Mouse (Mus musculus): ENCODE data around the gene Mmab. TPM values are rescaled to one million over a fixed set of nuclear protein-coding genes. Genes with fewer than 3 reads are reported as not detected.

Gene Mmab
- 28.1 and 29.2 TPM in 2 replicates for polyA plus RNA-seq (2015; fragmentation: Nextera tagmentation; extraction: Ambion mirVana)

- H3K4me3 ChIP-seq (replicated peaks) = peak within 1 kb of the TSS; percentile 90
- 1% methylated on average over 43 of the region's 43 CpGs for WGBS
- H3K4me2 ChIP-seq (replicated peaks) = peak within 1 kb of the TSS; percentile 81
- peaks cover 20% of the 10 kb centered on the region for H3K4me1 ChIP-seq
- peak within 1 kb of the TSS; percentile 91 for H3K9ac ChIP-seq
- no peaks in the 10 kb centered on the region for H3K27me3 ChIP-seq
- H3K9me3 ChIP-seq (replicated peaks) = no peaks in the 10 kb centered on the region
- peaks cover 25% of the 10 kb centered on the region for H3K36me3 ChIP-seq
- peak within 1 kb of the TSS; percentile 78 for H3K27ac ChIP-seq (replicated peaks)
- peak; percentile 98 for ATAC-seq (ENCODE audit: insufficient number of reproducible peaks, low FRiP score, low TSS enrichment, low read depth)
Measured at GRCm38 (mm10) chr5:114443566-114444367, at the start of gene Mmab, which contains the start of gene Mvk. Gene Mmab (minus strand): TSS chr5:114444060. Gene Mvk (plus strand): TSS chr5:114444269.

DNA sequence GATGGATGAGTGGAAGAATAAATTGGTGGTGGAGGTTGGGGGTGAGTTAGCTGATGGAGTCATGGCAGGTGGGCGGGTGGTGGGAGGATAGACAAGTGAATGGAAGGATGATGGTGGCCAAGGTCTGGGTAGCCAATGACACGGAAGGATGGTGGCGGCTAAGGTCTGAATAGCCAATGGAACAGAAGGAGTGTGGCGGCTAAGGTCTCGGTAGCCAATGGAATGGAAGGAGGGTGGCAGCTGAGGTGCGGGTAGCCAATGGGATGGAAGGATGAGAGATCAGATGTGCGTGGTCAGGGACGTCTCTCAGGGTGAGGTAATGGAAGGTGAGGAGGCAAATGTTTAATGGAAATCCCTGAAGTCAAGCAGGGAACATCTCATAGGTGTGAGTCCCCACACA is 46.4 kb upstream of the Mmab start:
- Histone ChIP-seq H3K4me1 (no peaks in the 10 kb centered on the region), H3K9me3 (replicated peaks) (no peaks in the 10 kb centered on the region), H3K27me3 (no peaks in the 10 kb centered on the region), H3K4me2 (replicated peaks) (no peak overlapping the region), H3K4me3 (replicated peaks) (no peak overlapping the region), H3K27ac (replicated peaks) (no peak overlapping the region), H3K36me3 (no peaks in the 10 kb centered on the region), H3K9ac (no peak overlapping the region)
- WGBS = 94% methylated on average over 8 of the region's 8 CpGs
- ATAC-seq (ENCODE audit: insufficient number of reproducible peaks, low FRiP score, low TSS enrichment, low read depth) = no peak

- H3K4me2 ChIP-seq (replicated peaks) = no peak overlapping the region
- WGBS = 84% methylated on average over 6 of the region's 6 CpGs
- H3K9me3 ChIP-seq (replicated peaks) = no peaks in the 10 kb centered on the region
- ATAC-seq (ENCODE audit: insufficient number of reproducible peaks, low FRiP score, low TSS enrichment, low read depth) = no peak
- no peak overlapping the region for H3K4me3 ChIP-seq (replicated peaks)
- H3K27me3 ChIP-seq = no peaks in the 10 kb centered on the region
- H3K9ac ChIP-seq = no peak overlapping the region
- H3K27ac ChIP-seq (replicated peaks) = no peak overlapping the region
- H3K36me3 ChIP-seq = no peaks in the 10 kb centered on the region
- no peaks in the 10 kb centered on the region for H3K4me1 ChIP-seq
Measured at GRCm38 (mm10) chr5:114489570-114489969, 45.7 kb upstream of the Mmab start.

DNA sequence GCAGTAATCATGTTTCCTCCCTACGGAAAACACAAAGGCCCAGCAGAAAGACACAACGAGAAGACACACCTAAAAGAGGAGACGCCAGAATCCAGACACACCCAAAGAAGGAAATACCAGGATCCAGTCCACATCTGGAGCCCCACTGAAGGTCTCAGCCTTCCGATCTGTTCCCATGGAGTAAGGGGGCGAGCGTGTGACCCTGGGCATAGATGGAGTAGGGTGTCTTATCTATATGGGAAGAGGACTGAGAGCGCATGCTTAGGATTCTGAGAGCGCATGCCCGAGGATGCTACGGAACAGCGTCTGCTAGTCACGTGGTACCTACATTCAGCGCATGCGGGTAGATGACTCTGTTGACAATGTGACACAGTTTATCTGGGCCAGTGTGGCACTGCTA is 41.8 kb upstream of the Mmab start:
- Histone ChIP-seq H3K9me3 (replicated peaks) (no peaks in the 10 kb centered on the region), H3K4me3 (replicated peaks) (no peak overlapping the region), H3K27me3 (peaks cover 5% of the 10 kb centered on the region), H3K36me3 (no peaks in the 10 kb centered on the region), H3K27ac (replicated peaks) (no peak overlapping the region), H3K9ac (no peak overlapping the region), H3K4me1 (peaks cover 9% of the 10 kb centered on the region), H3K4me2 (replicated peaks) (no peak overlapping the region)
- no peak for ATAC-seq (ENCODE audit: insufficient number of reproducible peaks, low FRiP score, low TSS enrichment, low read depth)
- 83% methylated on average over 14 of the region's 14 CpGs for WGBS

DNA sequence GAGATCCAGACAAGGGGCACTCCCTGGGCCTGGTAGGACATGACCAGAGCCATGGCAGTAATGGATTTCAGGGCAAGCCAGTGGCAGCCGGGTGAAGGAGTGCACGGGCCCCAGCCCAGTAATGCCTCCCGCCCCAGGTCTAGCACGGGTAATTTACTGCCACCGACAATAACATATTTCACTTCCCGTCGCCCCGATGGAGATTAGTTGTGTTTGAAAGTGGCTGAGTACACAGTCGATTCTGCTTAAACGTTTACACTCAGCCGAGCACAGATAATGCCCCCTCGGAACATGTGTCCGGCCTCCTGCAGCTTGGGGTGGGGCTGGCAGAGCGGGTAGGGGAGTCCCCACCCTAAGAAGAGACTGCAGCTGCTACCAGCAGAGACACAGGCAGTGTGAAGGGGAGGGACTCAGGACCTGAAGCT is 38.7 kb upstream of the Mmab start:
- H3K4me3 ChIP-seq (replicated peaks) = no peak overlapping the region
- H3K36me3 ChIP-seq = no peaks in the 10 kb centered on the region
- H3K27ac ChIP-seq (replicated peaks) = no peak overlapping the region
- peaks cover 13% of the 10 kb centered on the region for H3K27me3 ChIP-seq
- no peak overlapping the region for H3K9ac ChIP-seq
- H3K4me1 ChIP-seq = peaks cover 9% of the 10 kb centered on the region
- 14% methylated on average over 14 of the region's 14 CpGs for WGBS
- no peak overlapping the region; the same call in 1 of the 2 replicates for H3K4me2 ChIP-seq (replicated peaks)
- no peak; the same call in 1 of the 2 replicates for ATAC-seq (ENCODE audit: insufficient number of reproducible peaks, low FRiP score, low TSS enrichment, low read depth)
- H3K9me3 ChIP-seq (replicated peaks) = no peaks in the 10 kb centered on the region

DNA sequence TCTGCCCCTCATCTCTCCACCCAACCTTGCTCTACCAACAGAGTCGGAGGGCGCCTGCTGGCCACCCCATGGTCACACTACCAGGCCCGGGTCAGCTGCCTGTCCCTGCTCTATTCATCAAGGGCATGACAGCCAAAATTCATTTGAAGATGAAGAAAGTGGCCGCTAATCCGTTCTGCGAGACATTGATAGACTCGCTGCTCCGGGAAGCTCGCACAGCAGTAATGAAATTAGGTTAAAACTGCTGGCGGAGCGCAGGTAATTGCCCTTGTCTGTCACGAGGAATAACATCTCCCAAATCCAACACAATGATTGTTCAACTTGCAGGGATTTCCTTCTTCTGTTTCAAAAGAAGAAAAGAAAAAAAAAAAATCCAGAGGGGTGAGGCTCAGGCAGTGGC is 34.4 kb upstream of the Mmab start:
- WGBS = 65% methylated on average over 12 of the region's 12 CpGs
- H3K27ac ChIP-seq (replicated peaks) = no peak overlapping the region
- H3K9me3 ChIP-seq (replicated peaks) = no peaks in the 10 kb centered on the region
- H3K4me1 ChIP-seq = peaks cover 19% of the 10 kb centered on the region
- ATAC-seq (ENCODE audit: insufficient number of reproducible peaks, low FRiP score, low TSS enrichment, low read depth) = no peak
- no peaks in the 10 kb centered on the region for H3K36me3 ChIP-seq
- peaks cover 15% of the 10 kb centered on the region for H3K27me3 ChIP-seq
- H3K4me2 ChIP-seq (replicated peaks) = no peak overlapping the region
- H3K4me3 ChIP-seq (replicated peaks) = no peak overlapping the region
- no peak overlapping the region for H3K9ac ChIP-seq

GRCm38 (mm10) chr5:114474741-114475491 is 31.1 kb upstream of the Mmab start:
- Histone ChIP-seq H3K9ac (no peak overlapping the region), H3K27ac (replicated peaks) (0 out of 2 replicates have a peak overlapping the region, but pooled peaks have one; percentile 2), H3K4me2 (replicated peaks) (no peak overlapping the region; the same call in 1 of the 2 replicates)

DNA sequence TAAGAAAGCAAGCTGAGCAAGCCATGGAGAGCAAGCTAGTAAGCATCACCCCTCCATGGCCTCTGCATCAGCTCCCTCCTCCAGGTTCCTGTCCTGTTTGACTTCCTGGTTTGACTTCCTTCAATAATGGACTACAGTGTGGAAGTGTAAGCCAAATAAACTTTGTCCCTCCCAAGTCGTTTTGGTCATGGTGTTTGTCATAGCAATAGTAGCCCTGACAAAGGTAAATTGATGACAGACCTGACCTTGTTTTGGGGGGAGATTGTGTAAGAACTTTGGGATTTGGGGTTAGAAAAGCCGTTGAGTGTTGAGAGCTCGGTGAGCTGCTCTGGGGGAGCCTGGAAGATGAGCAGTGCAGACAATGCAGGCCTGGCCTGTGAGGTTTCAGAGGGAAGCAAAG is 26.5 kb upstream of the Mmab start:
- Histone ChIP-seq H3K4me1 (peaks cover 34% of the 10 kb centered on the region), H3K27me3 (no peaks in the 10 kb centered on the region)
- ATAC-seq (ENCODE audit: insufficient number of reproducible peaks, low FRiP score, low TSS enrichment, low read depth) = no peak

More at GRCm38 (mm10) chr5:114474741-114475491, 31.1 kb upstream of the Mmab start:
- no peak for ATAC-seq (ENCODE audit: insufficient number of reproducible peaks, low FRiP score, low TSS enrichment, low read depth)
- H3K9me3 ChIP-seq (replicated peaks) = no peaks in the 10 kb centered on the region
- H3K27me3 ChIP-seq = peaks cover 10% of the 10 kb centered on the region; the same call in 1 of the 2 replicates
- H3K36me3 ChIP-seq = no peaks in the 10 kb centered on the region
- peaks cover 10% of the 10 kb centered on the region for H3K4me1 ChIP-seq
- WGBS = 36% methylated on average over 35 of the region's 35 CpGs
- no peak overlapping the region for H3K4me3 ChIP-seq (replicated peaks)

DNA sequence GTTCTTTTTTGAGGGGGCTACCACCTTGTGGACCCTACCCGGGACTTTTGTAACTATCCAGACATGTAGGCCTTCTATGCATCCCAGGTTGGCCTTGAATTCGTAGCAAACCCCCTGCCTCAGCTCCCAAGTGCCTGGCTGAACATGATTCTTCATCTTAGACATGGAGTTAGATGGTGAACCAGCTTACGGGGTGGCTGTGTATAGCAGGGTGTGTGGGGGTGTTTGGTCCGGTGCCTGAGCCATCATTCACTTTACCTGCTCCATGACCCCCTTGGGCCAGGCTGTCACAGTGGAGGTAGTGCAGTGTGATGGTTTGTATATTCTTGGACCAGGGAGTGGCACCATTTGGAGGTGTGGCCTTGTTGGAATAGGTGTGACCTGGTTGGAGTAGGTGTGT is 24.1 kb upstream of the Mmab start:
- no peaks in the 10 kb centered on the region for H3K9me3 ChIP-seq (replicated peaks)
- peaks cover 24% of the 10 kb centered on the region for H3K4me1 ChIP-seq
- no peak overlapping the region for H3K27ac ChIP-seq (replicated peaks)
- H3K9ac ChIP-seq = no peak overlapping the region
- no peak overlapping the region; the same call in 1 of the 2 replicates for H3K4me2 ChIP-seq (replicated peaks)
- WGBS = 59% methylated on average over 4 of the region's 4 CpGs
- ATAC-seq (ENCODE audit: insufficient number of reproducible peaks, low FRiP score, low TSS enrichment, low read depth) = no peak
- no peaks in the 10 kb centered on the region for H3K27me3 ChIP-seq
- no peaks in the 10 kb centered on the region for H3K36me3 ChIP-seq
- H3K4me3 ChIP-seq (replicated peaks) = no peak overlapping the region

More for the DNA sequence above, 26.5 kb upstream of the Mmab start:
- no peak overlapping the region for H3K4me2 ChIP-seq (replicated peaks)
- WGBS = 70% methylated on average over 3 of the region's 3 CpGs
- no peak overlapping the region for H3K4me3 ChIP-seq (replicated peaks)
- H3K36me3 ChIP-seq = no peaks in the 10 kb centered on the region
- H3K27ac ChIP-seq (replicated peaks) = no peak overlapping the region
- H3K9ac ChIP-seq = no peak overlapping the region
- no peaks in the 10 kb centered on the region for H3K9me3 ChIP-seq (replicated peaks)

GRCm38 (mm10) chr5:114467430-114467829 is 23.6 kb upstream of the Mmab start:
- Histone ChIP-seq H3K9me3 (replicated peaks) (no peaks in the 10 kb centered on the region), H3K4me3 (replicated peaks) (peak overlapping the region; percentile 34), H3K27me3 (no peaks in the 10 kb centered on the region), H3K36me3 (no peaks in the 10 kb centered on the region), H3K9ac (no peak overlapping the region), H3K4me1 (peaks cover 24% of the 10 kb centered on the region), H3K4me2 (replicated peaks) (peak overlapping the region; percentile 60), H3K27ac (replicated peaks) (peak overlapping the region; percentile 23; the same call in 1 of the 2 replicates)
- WGBS = 0% methylated on average over 12 of the region's 13 CpGs
- peak; percentile 64 for ATAC-seq (ENCODE audit: insufficient number of reproducible peaks, low FRiP score, low TSS enrichment, low read depth)

DNA sequence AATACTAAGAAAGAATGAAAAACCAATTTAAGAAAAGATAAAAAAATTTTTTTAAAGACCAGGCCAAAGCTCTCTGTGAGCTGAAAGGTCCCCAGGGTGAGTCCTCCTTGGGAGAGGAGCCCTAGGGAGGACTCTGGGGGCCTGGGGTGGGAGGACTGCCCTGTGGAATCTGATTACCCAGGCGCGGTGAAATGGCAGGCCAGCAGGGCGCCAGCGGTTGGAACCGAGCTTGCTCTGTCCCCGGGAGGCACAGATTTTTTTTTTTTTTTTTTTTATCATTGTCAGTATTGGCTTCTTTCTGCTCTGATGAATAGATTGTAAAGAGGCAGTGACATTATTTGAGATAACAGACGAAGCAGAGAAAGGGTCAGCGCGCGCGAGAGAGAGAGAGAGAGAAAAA is 23.2 kb upstream of the Mmab start:
- Histone ChIP-seq H3K27ac (replicated peaks) (no peak overlapping the region), H3K36me3 (no peaks in the 10 kb centered on the region), H3K27me3 (no peaks in the 10 kb centered on the region; the same call in 1 of the 2 replicates), H3K4me3 (replicated peaks) (peak overlapping the region; percentile 34), H3K4me1 (peaks cover 24% of the 10 kb centered on the region), H3K4me2 (replicated peaks) (peak overlapping the region; percentile 60), H3K9me3 (replicated peaks) (no peaks in the 10 kb centered on the region), H3K9ac (no peak overlapping the region)
- no peak for ATAC-seq (ENCODE audit: insufficient number of reproducible peaks, low FRiP score, low TSS enrichment, low read depth)
- WGBS = under 1% methylated on average over 11 of the region's 11 CpGs
